Mouse (Mus musculus): ENCODE measurements around the gene Nek6.
A peak's percentile ranks its signal among the peaks of the same experiment; 100 is the strongest.

Nek6 gene

DNA sequence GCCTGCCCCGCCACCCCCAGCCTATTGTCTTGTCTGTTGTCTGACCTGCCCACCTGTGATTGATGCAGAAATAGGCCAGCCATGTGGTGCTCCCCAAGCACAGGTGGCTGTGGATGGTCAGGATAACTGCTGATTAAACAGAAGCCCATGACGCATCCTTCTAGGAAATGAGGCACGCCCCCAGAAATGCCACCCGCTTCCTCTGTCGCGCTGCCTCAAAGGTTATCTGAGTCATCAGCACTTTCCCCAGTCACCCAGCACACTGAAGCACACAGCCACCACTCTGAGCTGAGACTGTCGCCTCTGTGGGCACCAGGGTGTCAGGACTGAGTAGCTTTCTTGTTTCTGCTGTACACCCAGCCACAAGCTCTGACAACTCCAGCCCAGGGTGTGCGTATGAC, 24.9 kb downstream of the Nek6 start:
- no peak for DNase-seq (ENCODE audit: low spot score)

DNA sequence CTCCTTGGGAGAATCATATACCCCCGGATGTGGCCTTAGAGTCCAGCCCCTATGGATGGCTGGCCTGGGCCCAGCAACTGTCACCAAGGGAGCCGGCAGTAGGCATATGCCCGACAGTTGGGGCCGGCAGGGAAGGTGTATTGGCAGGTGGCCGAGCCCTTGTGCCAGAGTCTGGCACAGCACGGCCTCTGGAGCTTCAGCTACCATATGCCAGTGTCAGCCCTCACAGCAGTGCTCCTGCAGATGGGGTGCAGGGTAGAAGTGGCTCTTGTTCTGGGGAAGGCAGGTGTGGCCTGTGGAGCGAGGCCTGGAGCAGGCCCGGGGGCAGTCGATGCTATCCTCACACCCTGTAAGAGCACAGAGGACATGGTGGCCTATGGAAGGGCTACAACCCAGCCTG, 28.2 kb downstream of the Nek6 start:
- DNase-seq (ENCODE audit: low spot score), result no peak

- no peak for DNase-seq (ENCODE audit: low spot score)
Measured at GRCm38 (mm10) chr2:38540666-38541065, 29.2 kb downstream of the Nek6 start.

GRCm38 (mm10) chr2:38541101-38541500, 29.7 kb downstream of the Nek6 start:
- DNase-seq (ENCODE audit: low spot score), result no peak

- DNase-seq (ENCODE audit: low spot score), result no peak
Measured at GRCm38 (mm10) chr2:38541570-38541969, 30.1 kb downstream of the Nek6 start.

GRCm38 (mm10) chr2:38542366-38542765, 30.9 kb downstream of the Nek6 start:
- DNase-seq (ENCODE audit: low spot score), result no peak

- DNase-seq (ENCODE audit: low spot score), result no peak
Measured at GRCm38 (mm10) chr2:38543158-38543557, 31.7 kb downstream of the Nek6 start.

- no peak for DNase-seq (ENCODE audit: low spot score)
Measured at GRCm38 (mm10) chr2:38544341-38544740, 32.9 kb downstream of the Nek6 start.

GRCm38 (mm10) chr2:38544982-38545381, 33.5 kb downstream of the Nek6 start:
- no peak for DNase-seq (ENCODE audit: low spot score)

DNA sequence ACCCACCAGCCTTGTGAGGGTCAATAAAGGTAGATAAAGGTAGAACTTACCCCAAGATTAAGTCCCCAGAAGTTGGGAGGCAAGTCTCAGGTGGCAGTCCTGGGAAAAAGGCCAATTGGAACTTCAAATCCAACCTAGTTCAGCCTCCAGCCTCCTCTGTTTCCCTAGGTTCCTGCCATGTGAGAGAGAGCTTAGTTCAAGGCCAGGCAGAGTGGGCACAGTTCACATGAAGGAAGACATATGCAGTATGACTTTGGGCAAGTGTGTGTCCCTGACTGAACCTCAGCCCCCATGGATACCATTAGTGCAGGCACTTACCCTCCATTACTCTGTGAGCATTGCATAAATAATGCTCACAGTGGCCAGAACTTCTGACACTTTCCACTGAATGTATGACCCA, 34.3 kb downstream of the Nek6 start:
- DNase-seq (ENCODE audit: low spot score), result no peak

GRCm38 (mm10) chr2:38546222-38546621, 34.8 kb downstream of the Nek6 start:
- peak; percentile 30 for DNase-seq (ENCODE audit: low spot score)

- DNase-seq (ENCODE audit: low spot score), result no peak
Measured at GRCm38 (mm10) chr2:38546748-38547147, 35.3 kb downstream of the Nek6 start.

DNA sequence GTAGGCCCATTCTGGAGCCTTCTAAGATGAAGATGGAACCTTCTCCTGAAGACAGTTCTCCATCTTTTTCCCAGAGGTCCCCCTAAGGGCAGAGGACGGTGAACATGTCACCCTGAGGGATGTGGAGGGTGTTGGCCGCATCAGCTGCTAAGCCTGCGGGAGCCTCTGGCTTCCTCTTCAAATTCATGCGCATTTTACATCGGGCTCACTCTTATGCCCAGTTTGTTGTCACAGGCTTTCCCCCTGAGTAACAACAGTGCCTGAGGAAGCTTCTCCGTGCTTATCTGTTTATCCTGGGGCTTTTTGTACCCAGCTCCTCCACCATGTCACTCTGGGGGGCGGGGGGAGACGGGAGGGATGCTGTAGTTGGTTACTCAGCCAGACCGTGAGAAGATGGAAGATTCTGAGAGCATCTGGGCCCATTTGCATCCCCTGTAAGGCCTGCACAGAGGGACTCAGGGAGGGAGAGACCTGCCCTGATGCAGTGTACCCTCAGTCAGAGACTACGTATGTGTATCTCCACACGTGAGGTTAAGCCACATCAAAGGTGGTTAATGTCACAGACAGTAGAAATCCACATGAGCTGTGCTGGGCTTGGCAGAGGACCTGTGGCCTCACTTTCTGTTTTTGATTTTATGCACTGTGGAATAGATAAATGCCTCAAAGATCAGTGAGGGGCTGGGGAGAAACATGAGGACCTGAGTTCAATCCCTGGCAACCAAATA, 36.5 kb downstream of the Nek6 start:
- no peak for DNase-seq (ENCODE audit: low spot score)

- DNase-seq (ENCODE audit: low spot score), result no peak
Measured at GRCm38 (mm10) chr2:38552004-38552443, 40.6 kb downstream of the Nek6 start.

DNA sequence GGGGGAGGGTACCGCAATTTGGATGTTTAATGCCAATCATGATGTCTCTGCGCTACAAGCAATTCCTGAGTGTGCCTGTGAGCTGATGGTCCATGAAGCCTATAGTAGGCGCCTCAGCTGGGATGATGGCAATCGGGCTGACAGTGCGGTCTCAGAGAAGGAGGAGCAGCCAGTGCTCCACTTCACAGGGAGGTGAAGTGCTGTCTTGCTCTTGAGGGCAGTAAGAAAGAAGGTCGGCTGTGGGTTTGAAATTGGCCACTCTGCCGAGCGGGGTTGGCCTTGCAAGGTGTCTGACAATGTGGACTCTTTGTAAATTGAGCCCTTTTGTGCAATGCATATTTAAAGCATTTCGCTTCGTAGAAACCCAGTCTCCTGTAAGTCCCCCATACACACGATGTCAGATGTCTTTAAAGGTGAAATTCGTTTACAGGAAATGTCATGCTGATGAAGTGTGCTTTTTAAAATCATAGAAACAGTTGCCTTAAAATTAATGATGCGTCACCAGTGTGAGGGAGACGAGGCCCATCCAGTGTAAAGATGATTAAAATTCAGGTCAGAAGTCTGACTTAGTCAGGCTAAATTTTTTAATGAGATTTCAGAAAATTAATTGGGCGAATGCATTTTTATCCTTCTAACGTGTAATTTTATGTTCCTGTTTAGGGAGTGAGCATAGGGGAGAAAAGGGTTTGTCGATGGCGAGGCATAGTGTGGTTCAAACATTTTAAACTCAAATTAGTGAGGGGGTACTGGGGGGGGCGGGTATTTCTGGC, 43.0 kb downstream of the Nek6 start:
- DNase-seq (ENCODE audit: low spot score), result no peak

DNA sequence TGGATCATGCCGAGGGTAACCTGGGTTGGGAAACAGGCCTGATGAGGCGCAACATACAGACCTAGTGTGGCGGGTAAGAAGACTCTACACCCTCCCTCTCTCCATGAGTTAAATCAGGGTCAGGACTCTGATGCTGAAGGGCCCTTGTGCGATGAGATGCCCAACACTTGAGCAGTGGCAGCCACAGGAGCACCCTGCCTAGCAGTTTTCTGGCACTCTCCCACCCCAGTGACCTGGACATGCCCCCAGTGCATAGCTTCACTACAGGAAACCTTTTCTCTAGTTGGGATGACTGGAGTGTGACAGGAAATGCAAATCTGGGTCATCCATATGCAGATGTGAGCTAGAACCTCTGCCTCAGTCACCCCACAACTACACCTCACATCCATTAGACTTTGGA, 44.2 kb downstream of the Nek6 start:
- no peak for DNase-seq (ENCODE audit: low spot score)

- DNase-seq (ENCODE audit: low spot score), result no peak
Measured at GRCm38 (mm10) chr2:38556721-38557120, 45.3 kb downstream of the Nek6 start.

- peak; percentile 60 for DNase-seq (ENCODE audit: low spot score)
Measured at GRCm38 (mm10) chr2:38560296-38561227, 49.1 kb downstream of the Nek6 start.

DNA sequence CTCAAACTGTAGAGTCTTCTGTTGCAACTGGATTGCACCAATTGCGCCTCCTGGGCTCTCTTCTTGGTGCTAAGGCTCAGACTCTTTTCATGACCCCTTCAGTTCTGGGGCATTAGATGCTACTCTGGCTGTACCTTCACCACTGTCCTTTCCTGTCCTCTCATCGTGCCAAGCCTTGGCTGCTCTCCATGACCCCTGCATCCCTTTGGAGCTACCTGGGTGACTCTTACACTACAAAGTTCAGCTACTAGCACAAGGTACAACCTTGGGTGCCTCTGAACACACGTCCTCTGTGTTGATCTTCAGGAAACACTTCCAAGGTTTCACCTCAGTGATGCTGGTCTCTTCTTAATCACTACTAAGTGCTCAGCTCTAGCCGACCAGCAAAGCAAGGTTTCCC, 51.2 kb downstream of the Nek6 start:
- no peak for DNase-seq (ENCODE audit: low spot score)

GRCm38 (mm10) chr2:38571971-38572601, 60.6 kb downstream of the Nek6 start:
- no peak for DNase-seq (ENCODE audit: low spot score)

GRCm38 (mm10) chr2:38574697-38575096, 63.3 kb downstream of the Nek6 start:
- DNase-seq (ENCODE audit: low spot score), result no peak
